Mouse (Mus musculus): ENCODE results near the gene Gm3448.

DNA sequence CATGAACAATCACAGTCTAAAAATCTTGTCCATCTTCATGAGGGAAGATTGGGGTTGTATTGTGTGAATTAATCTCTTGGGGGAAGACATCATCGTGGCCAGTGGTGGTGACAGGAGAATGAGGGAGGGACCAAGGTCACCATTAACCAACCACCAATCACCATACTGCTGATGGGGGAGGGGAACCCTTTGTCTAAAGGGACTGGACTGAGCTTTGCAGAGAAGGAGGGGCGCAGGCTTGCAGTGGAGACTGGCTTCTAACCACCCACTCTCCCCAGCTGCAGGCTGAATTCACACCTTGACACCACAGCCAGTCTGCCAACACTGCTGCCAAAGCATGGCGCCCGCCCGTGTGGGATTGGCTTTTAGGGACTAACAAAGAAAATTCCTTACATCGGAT is 24.7 kb upstream of the Gm3448 start:
- TF ChIP-seq CTCF (IDR thresholded peaks at IDR 0.05; ENCODE audit: extremely low read depth, insufficient read depth, low read length) (no peak), POLR2A (IDR thresholded peaks at IDR 0.05; ENCODE audit: extremely low read depth, insufficient read depth, low read length) (no peak)
